In the genomic region with DNA sequence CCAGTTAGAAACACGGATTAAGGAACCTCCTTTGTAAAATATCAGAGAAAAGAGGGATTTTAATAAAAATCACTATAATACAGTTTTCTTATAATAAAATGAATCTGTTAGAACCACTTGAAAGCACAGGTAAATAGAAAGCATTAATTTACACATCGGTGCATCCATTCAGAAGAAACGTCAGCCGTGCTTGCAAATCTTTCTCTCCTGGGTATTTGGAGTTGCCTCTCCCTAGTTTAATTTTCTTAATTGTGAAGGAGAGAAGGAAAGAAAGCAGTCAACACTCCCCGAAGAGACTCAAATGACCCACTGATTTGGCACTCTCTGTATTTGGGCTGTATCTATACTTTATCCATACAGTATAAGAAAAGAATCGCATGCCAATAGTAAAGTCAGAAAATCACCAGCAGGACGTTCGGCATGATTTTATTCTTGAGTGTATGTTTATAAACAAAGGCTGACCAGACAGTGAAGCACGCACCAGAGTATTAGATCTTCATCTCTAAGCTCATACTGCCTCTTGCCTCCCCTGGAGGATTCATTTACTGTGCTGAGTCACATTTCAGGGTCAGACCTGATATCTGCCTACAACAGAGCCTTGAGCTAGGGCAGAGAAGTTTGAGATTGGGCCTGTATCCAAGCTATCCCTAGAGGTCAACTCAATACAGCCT, we compare ENCODE assay signal across 27 mouse cellular contexts.
DNase-seq lines count a peak whose midpoint lies in the region; ATAC-seq and TF ChIP-seq lines count a peak whose summit lies in the region.
"Had no signal": no experiment of that assay in that cellular context is flagged by ENCODE, and none has a peak within 500 bp of the region (broad histone marks: within the 10 kb centered on the region; RNA-seq: fewer than 3 reads in every experiment).

No protein-coding gene starts in this region.

- peak; percentile 37 for ATAC-seq in forebrain, embryonic 11.5 days (replicated peaks; ENCODE audit: low FRiP score)
- ATAC-seq in forebrain, postnatal 0 days: no peak
- ATAC-seq in neural tube, embryonic 12.5 days (ENCODE audit: low FRiP score, low read depth): peak; percentile 33; the same call in 1 of the 2 replicates
- ATAC-seq: activated CD4-positive, CD25-positive, alpha-beta regulatory T cell, adult 4 months; inflammation-experienced regulatory T-cells, adult 6 months had no signal

- no peaks in the 10 kb centered on the region for H3K36me3 ChIP-seq in forebrain, embryonic 11.5 days (ENCODE audit: control insufficient read depth, insufficient read depth, low read length)
- no peaks in the 10 kb centered on the region for H3K36me3 ChIP-seq in forebrain, postnatal 0 days (ENCODE audit: insufficient read depth)
- H3K36me3 ChIP-seq in neural tube, embryonic 12.5 days: no peaks in the 10 kb centered on the region
- H3K36me3 ChIP-seq: heart, embryonic 12.5 days; kidney, embryonic 15.5 days; limb, embryonic 12.5 days; liver, embryonic 15.5 days had no signal

- DNase-seq in adrenal gland, adult 2 months: peak; percentile 24
- DNase-seq in adrenal gland, postnatal 25 days: no peak
- no peak for DNase-seq in forebrain, embryonic 11.5 days (ENCODE audit: low spot score)
- DNase-seq in forebrain, postnatal 0 days: no peak
- DNase-seq in neural tube, embryonic 10.5 days (ENCODE audit: extremely low spot score, low spot score): no peak
- DNase-seq in kidney, adult 8-10 months: no peak
- DNase-seq: cerebellum, adult 2 months; cerebellum, postnatal 14 days; heart, adult 2 months; heart, postnatal 4 days; kidney, adult 11 months; kidney, postnatal 25 days; lung, embryonic 14.5 days; lung, postnatal 14 days; right cerebral cortex, adult 18-20 months; spleen, adult 18-20 months; thymus, postnatal 14 days had no signal

- no peaks in the 10 kb centered on the region for H3K9me3 ChIP-seq in forebrain, embryonic 11.5 days (ENCODE audit: control insufficient read depth, low read length)
- H3K9me3 ChIP-seq in forebrain, postnatal 0 days (ENCODE audit: low read length): no peaks in the 10 kb centered on the region
- H3K9me3 ChIP-seq in neural tube, embryonic 12.5 days: no peaks in the 10 kb centered on the region
- H3K9me3 ChIP-seq: heart, embryonic 12.5 days; kidney, embryonic 15.5 days; limb, embryonic 12.5 days; liver, embryonic 15.5 days had no signal

- H3K4me1 ChIP-seq in forebrain, embryonic 11.5 days (replicated peaks; ENCODE audit: control insufficient read depth, insufficient read depth, low read length): no peaks in the 10 kb centered on the region; the same call in 1 of the 2 replicates
- no peaks in the 10 kb centered on the region for H3K4me1 ChIP-seq in forebrain, postnatal 0 days (ENCODE audit: insufficient read depth)
- H3K4me1 ChIP-seq in neural tube, embryonic 12.5 days: no peaks in the 10 kb centered on the region
- H3K4me1 ChIP-seq: heart, embryonic 12.5 days; kidney, embryonic 15.5 days; limb, embryonic 12.5 days; liver, embryonic 15.5 days had no signal

- 52% methylated on average over 9 of the region's 9 CpGs for WGBS in forebrain, embryonic 11.5 days
- 36% methylated on average over 9 of the region's 9 CpGs for WGBS in forebrain, postnatal 0 days
- WGBS in neural tube, embryonic 12.5 days: 75% methylated on average over 9 of the region's 9 CpGs

- H3K4me3 ChIP-seq in forebrain, embryonic 11.5 days (ENCODE audit: low read depth, low read length): no peak overlapping the region
- H3K4me3 ChIP-seq in forebrain, postnatal 0 days (ENCODE audit: low read depth, low read length): no peak overlapping the region
- H3K4me3 ChIP-seq in neural tube, embryonic 12.5 days: no peak overlapping the region
- H3K4me3 ChIP-seq: heart, adult 2 months; heart, embryonic 12.5 days; kidney, embryonic 15.5 days; left cerebral cortex, adult 2 months; limb, embryonic 12.5 days; liver, embryonic 15.5 days had no signal

- no peak for TF ChIP-seq CTCF in forebrain, postnatal 0 days (IDR thresholded peaks at IDR 0.05; ENCODE audit: low read depth)

- H3K4me2 ChIP-seq in forebrain, embryonic 11.5 days (ENCODE audit: low read depth, low read length, severe bottlenecking): no peak overlapping the region
- H3K4me2 ChIP-seq in forebrain, postnatal 0 days (ENCODE audit: low read depth): no peak overlapping the region
- H3K4me2 ChIP-seq in neural tube, embryonic 12.5 days (replicated peaks): no peak overlapping the region
- H3K4me2 ChIP-seq: heart, embryonic 12.5 days; hindbrain, embryonic 14.5 days; kidney, embryonic 15.5 days; limb, embryonic 12.5 days; liver, embryonic 15.5 days; lung, embryonic 14.5 days had no signal

- H3K27me3 ChIP-seq in forebrain, embryonic 11.5 days (ENCODE audit: control insufficient read depth, insufficient read depth, low read length): no peaks in the 10 kb centered on the region
- no peaks in the 10 kb centered on the region for H3K27me3 ChIP-seq in forebrain, postnatal 0 days (ENCODE audit: insufficient read depth, low read length)
- no peaks in the 10 kb centered on the region for H3K27me3 ChIP-seq in neural tube, embryonic 12.5 days (replicated peaks)
- H3K27me3 ChIP-seq: CH12.LX; heart, embryonic 12.5 days; kidney, embryonic 15.5 days; limb, embryonic 12.5 days; liver, embryonic 15.5 days had no signal

- H3K27ac ChIP-seq in forebrain, embryonic 11.5 days (ENCODE audit: low read depth, low read length): 0 out of 2 replicates have a peak overlapping the region, but pooled peaks have one; percentile 57
- no peak overlapping the region for H3K27ac ChIP-seq in forebrain, postnatal 0 days (ENCODE audit: low read depth, low read length)
- no peak overlapping the region for H3K27ac ChIP-seq in neural tube, embryonic 12.5 days
- H3K27ac ChIP-seq: heart, adult 2 months; hindbrain, embryonic 14.5 days; kidney, embryonic 15.5 days; left cerebral cortex, adult 2 months; limb, embryonic 12.5 days; liver, embryonic 15.5 days had no signal

- H3K9ac ChIP-seq in forebrain, embryonic 11.5 days (ENCODE audit: low read length): no peak overlapping the region
- no peak overlapping the region for H3K9ac ChIP-seq in forebrain, postnatal 0 days
- no peak overlapping the region for H3K9ac ChIP-seq in neural tube, embryonic 12.5 days
- H3K9ac ChIP-seq: heart, embryonic 12.5 days; hindbrain, embryonic 14.5 days; kidney, embryonic 15.5 days; limb, embryonic 12.5 days; liver, embryonic 15.5 days; lung, embryonic 14.5 days had no signal
